Mouse (Mus musculus) urinary bladder, adult 18-20 months (tissue): ENCODE measurements at regions not wholly inside any gene's neighbourhood (a gene's known extent, or its start where the extent isn't known, plus 50 kb on each side); places are given as distances from the start of the nearest gene placed in this dataset.

Experiments
- DNase-seq, 2 experiments: peaks; one replicate each; pipeline ENCODE4 v3.0.0; 2022; ENCODE audit warnings: low spot score in 2 of 2, mixed read lengths in 2 of 2

- DNase-seq = no peak
These were observed 59.0 kb upstream of the Ntm start for GRCm38 (mm10) chr9:30021981-30022380.

GRCm38 (mm10) chr9:30025275-30025674 lies 62.3 kb upstream of the Ntm start:
- DNase-seq = no peak

- DNase-seq = no peak
These were observed 64.0 kb upstream of the Ntm start for GRCm38 (mm10) chr9:30026939-30027338.

- DNase-seq = no peak
These were observed 77.5 kb upstream of the Ntm start for GRCm38 (mm10) chr9:30040396-30040795.

- DNase-seq = no peak
These were observed 101.6 kb upstream of the Ntm start for GRCm38 (mm10) chr9:30064551-30064950.

- no peak for DNase-seq
These were observed 105.0 kb upstream of the Ntm start for GRCm38 (mm10) chr9:30067980-30068379.

- no peak for DNase-seq
These were observed 112.3 kb upstream of the Ntm start for GRCm38 (mm10) chr9:30075233-30075632.

- no peak for DNase-seq
These were observed 113.1 kb upstream of the Ntm start for GRCm38 (mm10) chr9:30076006-30076405.

- DNase-seq = no peak
These were observed 113.5 kb upstream of the Ntm start for GRCm38 (mm10) chr9:30076482-30076881.

- DNase-seq = no peak
These were observed 139.0 kb upstream of the Ntm start for GRCm38 (mm10) chr9:30101942-30102341.

- no peak for DNase-seq
These were observed 159.4 kb upstream of the Ntm start for GRCm38 (mm10) chr9:30122371-30122770.

- DNase-seq = no peak
These were observed 166.2 kb upstream of the Ntm start for GRCm38 (mm10) chr9:30129151-30129550.

- DNase-seq = no peak
These were observed 168.7 kb upstream of the Ntm start for GRCm38 (mm10) chr9:30131626-30132025.

- no peak for DNase-seq
These were observed 171.4 kb upstream of the Ntm start for GRCm38 (mm10) chr9:30134303-30134702.

- DNase-seq = peak; percentile 73 to 74
These were observed 174.8 kb upstream of the Ntm start for GRCm38 (mm10) chr9:30137611-30138287.

- DNase-seq = peak in 1 of 2 experiments; percentile 47
These were observed 177.2 kb upstream of the Ntm start for GRCm38 (mm10) chr9:30140188-30140587.

- no peak for DNase-seq
These were observed 178.2 kb upstream of the Ntm start for GRCm38 (mm10) chr9:30141186-30141585.

- DNase-seq = no peak
These were observed 180.0 kb upstream of the Ntm start for GRCm38 (mm10) chr9:30142806-30143458.

- no peak for DNase-seq
These were observed 186.8 kb upstream of the Ntm start for GRCm38 (mm10) chr9:30149481-30150468.

GRCm38 (mm10) chr9:30151173-30151572 lies 188.2 kb upstream of the Ntm start:
- no peak for DNase-seq

- no peak for DNase-seq
These were observed 203.4 kb upstream of the Ntm start for GRCm38 (mm10) chr9:30166235-30166752.

GRCm38 (mm10) chr9:30167223-30167622 lies 204.3 kb upstream of the Ntm start:
- no peak for DNase-seq
